Mouse (Mus musculus): ENCODE data around the gene Polrmt.
"Not testable (repeated sequence)": the region's sequence is repeated elsewhere in the genome, so short reads cannot be mapped to it uniquely, and the experiment has no call there.

The Polrmt gene

DNA sequence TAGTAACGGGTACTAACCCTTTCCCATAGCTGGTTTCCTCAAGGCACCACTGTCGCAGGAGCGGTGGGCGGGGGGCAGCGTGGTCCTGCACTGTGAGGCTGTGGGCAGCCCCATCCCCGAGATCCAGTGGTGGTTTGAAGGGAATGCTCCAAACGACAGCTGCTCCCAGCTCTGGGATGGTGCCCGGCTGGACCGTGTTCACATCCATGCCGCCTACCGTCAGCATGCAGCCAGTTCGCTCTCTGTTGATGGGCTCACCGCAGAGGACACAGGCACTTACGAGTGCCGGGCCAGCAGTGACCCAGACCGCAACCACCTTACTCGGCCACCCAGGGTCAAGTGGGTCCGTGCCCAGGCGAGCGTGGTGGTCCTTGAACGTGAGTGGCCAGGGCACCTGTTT is 37.7 kb downstream of the Polrmt start:
- no peak for DNase-seq (ENCODE audit: low spot score)

DNA sequence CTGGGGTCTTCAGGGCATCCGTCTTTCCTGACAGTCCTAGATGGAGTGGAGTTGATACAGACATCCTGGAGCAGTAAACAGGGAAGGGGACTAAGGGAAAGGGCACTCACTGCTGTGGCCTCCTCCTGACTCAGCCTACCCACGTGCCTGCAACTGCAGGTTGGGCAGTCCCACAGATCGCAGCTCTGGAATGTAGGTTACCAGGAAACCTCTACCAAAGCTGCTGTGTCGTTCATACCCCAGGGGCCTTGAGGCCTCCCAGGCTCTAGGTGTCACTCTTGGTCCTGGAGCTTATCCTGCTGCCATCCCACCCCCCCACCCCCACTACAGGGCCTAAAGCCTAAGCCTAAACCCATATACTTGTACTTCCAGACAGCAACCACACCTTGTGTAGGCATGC is 38.6 kb downstream of the Polrmt start:
- DNase-seq (ENCODE audit: low spot score), result no peak

DNA sequence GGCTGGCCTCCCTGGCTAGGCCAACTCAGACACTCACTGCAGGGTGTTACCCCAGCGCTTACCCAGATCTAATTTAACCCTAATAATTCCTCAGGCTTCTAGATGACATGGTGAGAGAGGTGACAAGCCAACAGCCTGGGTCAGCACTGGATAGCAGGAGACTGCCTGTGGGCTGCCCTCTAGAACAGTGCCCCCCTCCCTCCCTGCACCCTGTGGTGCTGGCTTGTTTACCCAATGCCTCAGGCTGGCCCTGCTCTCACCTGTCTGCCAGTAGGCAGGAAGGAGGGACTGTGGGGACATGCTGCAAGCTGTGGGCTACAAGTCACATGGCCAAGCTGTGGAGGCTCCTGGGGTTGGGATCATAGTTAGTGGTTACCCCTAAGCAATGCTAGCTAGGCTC is 39.2 kb downstream of the Polrmt start:
- DNase-seq (ENCODE audit: low spot score), result no peak

- no peak for DNase-seq (ENCODE audit: low spot score)
Observed at GRCm38 (mm10) chr10:79706406-79707094, 39.8 kb downstream of the Polrmt start.

DNA sequence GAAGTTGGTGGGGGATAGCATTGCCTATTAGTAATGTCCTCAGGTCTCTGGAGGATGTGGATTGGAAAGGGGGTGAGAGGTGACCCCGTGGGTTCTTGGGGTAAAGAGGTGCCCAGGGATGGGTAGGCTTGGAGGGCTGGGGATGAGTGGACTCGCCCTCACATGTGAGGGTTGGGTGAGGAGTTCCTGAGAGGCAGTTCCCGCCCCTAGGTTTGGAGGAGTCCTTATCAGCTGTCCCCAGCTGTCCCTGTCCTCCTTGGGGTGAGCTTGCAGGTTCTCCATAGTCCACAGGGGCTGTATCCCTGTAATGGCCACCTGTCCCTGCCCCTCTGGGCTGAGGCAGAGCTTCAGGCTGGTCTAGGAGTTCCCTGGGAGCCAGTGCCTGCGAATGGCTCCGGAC is 40.4 kb downstream of the Polrmt start:
- DNase-seq (ENCODE audit: low spot score), result no peak

GRCm38 (mm10) chr10:79704970-79705360 is 41.4 kb downstream of the Polrmt start:
- DNase-seq (ENCODE audit: low spot score), result no peak

GRCm38 (mm10) chr10:79704065-79704969 is 42.1 kb downstream of the Polrmt start, which contains the start of gene Bsg:
Gene Bsg (plus strand): TSS chr10:79704491.
- DNase-seq (ENCODE audit: low spot score), result peak; percentile 98

GRCm38 (mm10) chr10:79703541-79703940 is 42.8 kb downstream of the Polrmt start:
- DNase-seq (ENCODE audit: low spot score), result no peak

GRCm38 (mm10) chr10:79702970-79703369 is 43.4 kb downstream of the Polrmt start:
- DNase-seq (ENCODE audit: low spot score), result not testable (repeated sequence)

- DNase-seq (ENCODE audit: low spot score), result no peak
Observed at GRCm38 (mm10) chr10:79701443-79702129, 44.8 kb downstream of the Polrmt start.

DNA sequence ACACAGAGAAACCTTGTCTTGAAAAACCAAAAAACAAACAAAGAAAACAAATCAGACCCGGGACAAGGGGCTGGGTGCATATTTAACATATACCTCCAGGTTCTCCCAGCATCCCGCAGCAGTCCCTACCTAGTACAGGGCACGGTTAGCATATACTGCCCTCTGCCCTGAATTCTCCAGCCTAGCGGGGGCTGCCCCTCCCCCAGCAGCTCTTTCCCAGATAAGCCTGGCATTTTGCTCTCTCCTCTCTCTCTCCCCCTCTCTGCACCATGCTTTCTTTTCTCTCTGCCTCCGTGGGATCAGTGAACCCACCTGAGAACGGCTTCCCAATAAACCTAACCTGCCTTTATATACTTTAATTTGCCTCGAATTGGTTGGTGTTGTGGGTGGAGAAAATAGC is 45.7 kb downstream of the Polrmt start:
- DNase-seq (ENCODE audit: low spot score), result no peak

- DNase-seq (ENCODE audit: low spot score), result no peak
Observed at GRCm38 (mm10) chr10:79698459-79698858, 47.9 kb downstream of the Polrmt start.

DNA sequence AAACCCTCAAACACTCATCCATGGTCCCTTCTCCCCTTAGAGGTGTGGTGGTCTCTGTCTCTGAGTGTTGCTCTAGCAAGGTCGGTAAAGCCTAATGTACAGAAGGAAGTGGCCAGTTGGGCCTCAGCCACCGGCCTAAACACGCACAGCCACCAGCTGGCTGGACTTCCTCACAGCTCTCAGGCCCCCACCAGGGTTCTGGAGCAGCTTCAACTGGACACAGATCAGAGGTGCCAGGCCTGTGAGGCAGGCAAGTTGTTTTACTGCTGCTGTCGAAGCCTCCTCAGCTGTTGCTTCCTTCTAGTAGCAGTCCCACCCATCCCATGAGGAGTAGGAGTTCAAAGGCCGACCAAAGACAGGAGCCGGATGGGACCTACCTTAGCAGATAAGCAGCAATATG is 48.5 kb downstream of the Polrmt start:
- no peak for DNase-seq (ENCODE audit: low spot score)

DNA sequence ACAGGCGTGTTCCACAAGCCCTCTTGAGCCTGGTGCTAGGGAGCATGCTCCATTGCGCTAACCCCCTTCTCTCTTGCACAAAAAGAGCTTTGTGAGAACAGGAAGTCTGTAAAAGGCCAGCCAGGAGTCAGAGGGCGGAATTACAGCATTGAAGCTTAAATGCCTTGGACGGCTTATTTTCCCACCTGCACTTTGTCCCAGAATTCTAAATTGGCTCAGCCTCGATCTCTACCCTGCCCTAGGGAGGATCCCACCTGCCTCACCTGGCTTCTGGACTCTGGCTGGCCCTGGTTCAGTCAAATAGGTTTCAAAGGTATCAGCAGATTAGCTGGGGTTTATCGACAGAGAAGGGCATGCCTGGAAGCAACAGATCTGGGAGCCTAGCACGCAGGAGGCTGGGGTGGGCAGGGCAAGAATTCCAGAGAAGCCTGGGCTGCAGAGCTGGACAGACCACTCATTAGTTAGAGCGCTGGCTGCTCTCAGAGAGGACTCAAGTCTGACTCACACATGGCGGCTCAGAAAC is 50.2 kb downstream of the Polrmt start:
- no peak for DNase-seq (ENCODE audit: low spot score)

DNA sequence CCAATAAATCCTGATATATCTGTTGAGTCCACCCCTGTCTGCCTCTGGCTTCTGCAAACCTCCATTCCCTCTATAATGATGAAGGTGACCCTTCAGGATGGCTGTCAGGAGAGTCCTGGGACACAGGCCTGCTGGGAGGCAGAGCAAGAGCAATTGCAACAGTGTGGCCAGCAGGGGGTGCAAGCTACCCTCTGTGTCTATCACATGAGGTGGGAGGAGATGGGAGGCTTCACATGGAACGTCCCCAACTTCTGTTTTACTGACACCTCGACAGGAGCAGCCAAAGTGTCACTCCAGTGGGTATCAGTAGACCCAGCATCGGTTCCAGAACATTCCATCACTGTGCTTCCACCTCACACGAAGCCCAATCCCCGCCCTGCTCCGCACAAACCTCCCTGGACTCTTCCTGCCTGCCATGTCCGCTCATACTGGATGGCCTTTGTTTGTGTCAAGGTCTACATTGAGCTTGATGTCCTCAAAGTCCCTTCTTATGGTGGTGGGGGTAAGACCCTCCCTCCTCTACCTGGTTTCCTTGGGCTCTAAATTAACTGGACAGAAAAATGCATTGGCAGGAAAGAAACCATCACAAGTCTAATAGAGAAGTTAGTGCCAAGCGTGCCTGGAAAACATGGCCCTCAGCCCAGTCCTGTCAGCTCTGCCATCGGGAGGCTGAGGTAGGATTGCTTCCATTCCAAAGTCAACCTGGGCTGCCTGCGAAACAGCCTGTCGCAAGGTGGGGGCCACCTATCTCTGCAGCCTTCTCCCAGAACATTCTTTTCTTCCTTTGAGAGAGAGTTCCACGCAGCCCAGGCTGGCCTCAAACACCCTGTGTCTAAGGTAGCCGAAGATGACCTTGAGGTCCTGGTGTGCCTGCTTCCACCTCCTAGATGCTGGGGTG is 50.9 kb downstream of the Polrmt start:
- peak; percentile 81 for DNase-seq (ENCODE audit: low spot score)

DNA sequence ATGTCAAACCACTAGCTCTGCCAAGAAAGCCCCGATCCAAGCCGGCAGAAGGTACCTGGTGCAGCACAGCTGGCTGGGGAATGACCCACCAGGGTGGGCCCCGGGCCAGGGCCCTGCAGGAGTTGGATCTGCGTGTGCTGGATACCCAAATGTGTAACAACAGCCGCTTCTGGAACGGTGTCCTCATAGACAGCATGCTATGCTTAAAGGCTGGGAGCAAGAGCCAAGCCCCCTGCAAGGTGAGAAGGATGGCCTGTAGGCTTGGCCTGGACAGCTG is 52.1 kb downstream of the Polrmt start:
- no peak for DNase-seq (ENCODE audit: low spot score)

DNA sequence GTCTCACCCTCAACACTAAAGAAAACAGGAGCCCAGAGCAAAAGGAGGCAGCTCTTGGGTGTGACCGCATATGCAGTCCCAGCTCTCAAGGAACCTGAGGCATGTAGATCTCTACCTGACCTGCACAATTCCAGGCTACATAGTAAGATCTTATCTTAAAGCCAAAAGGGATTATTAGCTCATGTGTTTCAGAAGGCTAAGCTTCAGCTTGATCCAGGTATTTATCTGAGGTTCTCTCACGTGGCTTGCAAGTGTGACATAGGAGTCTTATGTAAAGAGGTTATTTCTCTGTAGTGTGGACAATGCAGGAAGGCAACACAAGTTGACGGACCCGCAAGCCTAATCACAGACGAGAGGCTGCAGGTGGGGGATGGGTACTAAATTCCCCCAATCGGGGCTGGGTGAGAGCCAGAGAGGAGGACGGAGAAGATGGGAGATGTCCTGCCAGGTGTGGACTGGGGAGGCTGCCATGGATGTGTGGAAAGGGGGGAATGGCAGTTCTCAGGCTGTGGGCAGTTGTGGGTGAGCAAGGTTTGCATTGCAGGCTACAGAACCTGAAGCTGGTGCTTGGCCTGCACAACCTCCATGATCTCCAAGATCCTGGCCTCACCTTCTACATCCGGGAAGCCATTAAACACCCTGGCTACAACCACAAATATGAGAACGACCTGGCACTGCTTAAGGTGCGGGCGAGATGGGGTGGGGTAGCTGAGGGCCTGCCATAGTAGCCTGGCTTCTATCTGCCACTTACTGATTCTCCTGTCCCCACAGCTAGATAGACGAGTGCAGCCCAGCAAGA is 52.6 kb downstream of the Polrmt start:
- no peak for DNase-seq (ENCODE audit: low spot score)

DNA sequence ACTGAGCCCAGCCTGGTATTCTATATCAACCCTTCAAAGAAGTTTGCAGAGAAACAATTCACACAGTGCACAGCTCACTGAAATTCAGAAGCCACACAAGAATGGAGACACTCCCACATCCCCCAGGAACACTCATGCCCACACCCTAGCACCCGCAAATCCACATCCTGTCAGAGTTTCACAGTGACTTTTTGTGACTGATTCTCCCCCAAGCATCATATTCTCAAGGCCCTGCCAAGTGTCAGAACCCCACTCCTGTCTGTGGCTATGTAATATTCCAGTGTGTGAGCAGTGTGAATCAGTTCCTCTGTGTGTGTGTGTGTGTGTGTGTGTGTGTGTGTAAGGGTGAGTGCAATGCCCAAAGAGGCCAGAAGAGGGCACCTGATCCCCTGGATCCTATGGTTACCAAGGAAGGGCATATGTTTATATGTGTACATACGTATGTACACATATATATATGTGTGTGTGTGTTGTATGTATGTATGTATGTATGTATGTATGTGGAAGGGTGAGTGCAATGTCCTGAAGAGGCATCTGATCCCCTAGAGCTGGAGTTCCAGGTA is 54.3 kb downstream of the Polrmt start:
- no peak for DNase-seq (ENCODE audit: low spot score)

DNA sequence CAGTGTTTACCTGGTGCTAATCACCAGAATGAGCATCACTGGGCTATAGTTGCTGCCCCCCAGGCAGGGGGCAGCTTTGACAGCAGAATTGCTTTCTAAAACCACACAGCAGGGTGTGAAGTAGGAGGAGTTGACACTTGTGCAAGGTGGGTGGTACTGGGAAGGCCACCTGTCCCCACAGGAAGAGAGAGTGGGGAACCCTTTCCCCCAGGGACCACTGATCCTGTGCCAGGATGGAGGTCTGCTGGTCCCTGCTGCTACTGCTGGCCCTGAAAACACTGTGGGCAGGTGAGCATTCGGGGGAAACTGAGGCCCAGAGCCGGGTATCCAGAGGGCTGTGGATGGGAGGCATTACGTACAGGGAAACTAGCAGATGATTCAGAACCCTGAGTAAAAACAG is 57.2 kb downstream of the Polrmt start:
- DNase-seq (ENCODE audit: low spot score), result no peak

DNA sequence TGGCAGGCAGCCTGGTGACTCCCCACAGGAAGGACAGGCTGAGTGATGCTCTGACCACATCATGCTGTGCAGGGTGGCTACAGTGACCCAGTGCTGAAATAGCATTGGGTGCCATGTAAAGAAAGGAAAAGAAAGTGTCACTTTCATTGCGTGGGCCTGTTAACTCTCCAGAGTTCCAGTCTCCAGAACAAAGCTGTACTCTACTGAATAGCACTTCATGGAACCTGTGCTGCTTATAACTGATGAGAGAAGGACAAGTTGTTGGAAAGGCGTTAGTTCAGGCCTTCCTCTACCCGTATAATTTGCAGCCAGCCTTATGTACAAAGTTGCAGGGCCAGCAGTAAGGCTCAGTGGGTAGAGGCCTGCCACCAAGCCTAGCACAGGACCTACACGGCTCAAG is 57.7 kb downstream of the Polrmt start, which contains the start of gene Gzmm:
Gene Gzmm, plus strand, starts transcription at position 301 of the 400 bp plus-strand sequence.
- no peak for DNase-seq (ENCODE audit: low spot score)
